8 mouse cellular contexts compared by ENCODE assay signal in genomic region chr19:41830106-41831031, GRCm38 (mm10). TPM values are rescaled to one million over a fixed set of nuclear protein-coding genes. Genes with fewer than 3 reads are reported as not detected.
DNase-seq lines count a peak whose midpoint lies in the region; ATAC-seq and TF ChIP-seq lines count a peak whose summit lies in the region.

No protein-coding gene starts in this region.

- TF ChIP-seq CTCF in CH12.LX (conservative IDR thresholded peaks at IDR 0.05 in 1 of 2, IDR thresholded peaks at IDR 0.05 in 1 of 2; ENCODE audit: low read depth in 2 of 2, low read length in 2 of 2), result no peak
- no peak for TF ChIP-seq CTCF in heart, postnatal 0 days (IDR thresholded peaks at IDR 0.05; ENCODE audit: low read depth)
- peak; percentile 10; the same call in 1 of the 2 replicates for TF ChIP-seq CTCF in lung, embryonic 14.5 days (IDR thresholded peaks at IDR 0.05; ENCODE audit: low read depth)

- under 1% methylated on average over 85 of the region's 112 CpGs for WGBS in heart, postnatal 0 days
- under 1% methylated on average over 107 of the region's 112 CpGs for WGBS in lung, embryonic 14.5 days
- WGBS in neural tube, embryonic 14.5 days, result under 1% methylated on average over 95 of the region's 112 CpGs

- DNase-seq in CH12.LX (ENCODE audit: extremely low read depth), result no peak
- peak; percentile 85 for DNase-seq in adrenal gland, postnatal 14 days
- no peak for DNase-seq in heart, postnatal 0 days (ENCODE audit: low spot score)
- DNase-seq in kidney, postnatal 36 days, result peak; percentile 54 to 75
- DNase-seq in lung, embryonic 14.5 days, result peak; percentile 57
- peak; percentile 90 for DNase-seq in thymus, postnatal 14 days

- TF ChIP-seq POLR2A in CH12.LX (IDR thresholded peaks at IDR 0.05; ENCODE audit: low read depth, low read length), result no peak

- peaks cover 8% of the 10 kb centered on the region for H3K9me3 ChIP-seq in CH12.LX (replicated peaks; ENCODE audit: low read length)
- H3K9me3 ChIP-seq in heart, postnatal 0 days (replicated peaks; ENCODE audit: control insufficient read depth, low read length), result no peaks in the 10 kb centered on the region
- no peaks in the 10 kb centered on the region for H3K9me3 ChIP-seq in lung, embryonic 14.5 days (ENCODE audit: low read depth, low read length)
- H3K9me3 ChIP-seq in neural tube, embryonic 14.5 days (ENCODE audit: control insufficient read depth, low read length), result no peaks in the 10 kb centered on the region

- no peak for TF ChIP-seq RAD21 in CH12.LX (IDR thresholded peaks at IDR 0.05; ENCODE audit: low read depth, low read length)

- dilution Hi-C loops in CH12.LX (cut with MboI; ENCODE audit: extremely low pct_ligation_motif_present, extremely low pct_unique_long_range_greater_than_20kb, low sequenced_read_pairs), result no loop called here

- H3K36me3 ChIP-seq in CH12.LX (replicated peaks in 1 of 2; ENCODE audit: control insufficient read depth in 1 of 2, insufficient read depth in 1 of 2, low read length in 1 of 2), result no peaks in the 10 kb centered on the region
- no peaks in the 10 kb centered on the region for H3K36me3 ChIP-seq in heart, postnatal 0 days (replicated peaks; ENCODE audit: control insufficient read depth, insufficient read depth, low read length)
- H3K36me3 ChIP-seq in lung, embryonic 14.5 days (ENCODE audit: insufficient read depth), result no peaks in the 10 kb centered on the region
- H3K36me3 ChIP-seq in neural tube, embryonic 14.5 days (ENCODE audit: control insufficient read depth, insufficient read depth, low read length), result no peaks in the 10 kb centered on the region

- peaks cover 3 to 8% of the 10 kb centered on the region in 2 experiments; a peak in 2 of 4 replicates for H3K4me1 ChIP-seq in CH12.LX (ENCODE audit: control insufficient read depth in 1 of 2, insufficient read depth in 2 of 2)
- peaks cover 10% of the 10 kb centered on the region; the same call in 1 of the 2 replicates for H3K4me1 ChIP-seq in heart, postnatal 0 days (ENCODE audit: control insufficient read depth, insufficient read depth)
- 0 out of 2 replicates have a peak, but pooled peaks cover 8% of the 10 kb centered on the region for H3K4me1 ChIP-seq in lung, embryonic 14.5 days (ENCODE audit: insufficient read depth)
- peaks cover 23% of the 10 kb centered on the region for H3K4me1 ChIP-seq in neural tube, embryonic 14.5 days (ENCODE audit: control insufficient read depth, insufficient read depth, low read length)

- H3K9ac ChIP-seq in CH12.LX (ENCODE audit: insufficient read depth, low read depth), result peak overlapping the region; percentile 39
- peak overlapping the region; percentile 78 for H3K9ac ChIP-seq in heart, postnatal 0 days (replicated peaks; ENCODE audit: low read depth, low read length)
- peak overlapping the region; percentile 56 for H3K9ac ChIP-seq in lung, embryonic 14.5 days
- peak overlapping the region; percentile 82 for H3K9ac ChIP-seq in neural tube, embryonic 14.5 days (replicated peaks; ENCODE audit: low read depth, low read length)

- no peak for TF ChIP-seq EP300 in CH12.LX (IDR thresholded peaks at IDR 0.05; ENCODE audit: low read length)
- TF ChIP-seq EP300 in heart, postnatal 0 days (IDR thresholded peaks at IDR 0.05; ENCODE audit: low read depth), result no peak

- in situ Hi-C loops in CH12.LX (cut with MboI; ENCODE audit: low pct_ligation_motif_present, low pct_unique_long_range_greater_than_20kb, low sequenced_read_pairs), result no loop called here

- H3K4me3 ChIP-seq in CH12.LX (replicated peaks in 1 of 3; ENCODE audit: low read depth in 2 of 3, low read length in 2 of 3, poor library complexity in 1 of 3), result peak overlapping the region; percentile 59 to 77 (median 63)
- H3K4me3 ChIP-seq in heart, postnatal 0 days (ENCODE audit: low read depth, low read length), result peak overlapping the region; percentile 79
- H3K4me3 ChIP-seq in lung, embryonic 14.5 days (ENCODE audit: low read depth, low read length), result peak overlapping the region; percentile 61
- peak overlapping the region; percentile 68 for H3K4me3 ChIP-seq in neural tube, embryonic 14.5 days (ENCODE audit: low read depth, low read length)

- H3K4me2 ChIP-seq in CH12.LX (ENCODE audit: insufficient read depth, low read depth, poor library complexity, severe bottlenecking), result peak overlapping the region; percentile 76
- H3K4me2 ChIP-seq in heart, postnatal 0 days (ENCODE audit: low read depth, low read length), result peak overlapping the region; percentile 100
- peak overlapping the region; percentile 99 for H3K4me2 ChIP-seq in lung, embryonic 14.5 days
- peak overlapping the region; percentile 94 for H3K4me2 ChIP-seq in neural tube, embryonic 14.5 days (ENCODE audit: low read depth, low read length)

- H3K27me3 ChIP-seq in CH12.LX (replicated peaks), result peaks cover 48% of the 10 kb centered on the region
- peaks cover 15% of the 10 kb centered on the region for H3K27me3 ChIP-seq in heart, postnatal 0 days (ENCODE audit: control insufficient read depth, insufficient read depth, low read length)
- peaks cover 33% of the 10 kb centered on the region for H3K27me3 ChIP-seq in lung, embryonic 14.5 days (ENCODE audit: insufficient read depth, low read length)
- no peaks in the 10 kb centered on the region for H3K27me3 ChIP-seq in neural tube, embryonic 14.5 days (ENCODE audit: control insufficient read depth, insufficient read depth, low read length)

- no peak overlapping the region; the same call in 1 of the 2 replicates for H3K27ac ChIP-seq in CH12.LX (ENCODE audit: insufficient read depth, low read depth)
- H3K27ac ChIP-seq in heart, postnatal 0 days (ENCODE audit: low read depth), result peak overlapping the region; percentile 86
- peak overlapping the region; percentile 46 for H3K27ac ChIP-seq in lung, embryonic 14.5 days (ENCODE audit: low read depth)
- peak overlapping the region; percentile 91 for H3K27ac ChIP-seq in neural tube, embryonic 14.5 days (ENCODE audit: low read depth, low read length)

- peak; percentile 45; the same call in 1 of the 2 replicates for ATAC-seq in erythroid progenitor cell, adult 5-6 weeks (replicated peaks; ENCODE audit: low FRiP score, poor library complexity, severe bottlenecking)
- ATAC-seq in heart, postnatal 0 days (ENCODE audit: insufficient read depth, low read depth), result peak; percentile 68
- ATAC-seq in lung, embryonic 14.5 days (ENCODE audit: insufficient read depth), result peak; percentile 64
- peak; percentile 50 for ATAC-seq in neural tube, embryonic 14.5 days (ENCODE audit: low read depth)

- no peaks in the 10 kb centered on the region for H3K79me2 ChIP-seq in CH12.LX (replicated peaks; ENCODE audit: control insufficient read depth, extremely low read depth, insufficient read depth, poor library complexity, severe bottlenecking)

TF ChIP-seq in CH12.LX, 34 proteins besides CTCF, POLR2A, EP300 and RAD21:
- no peak for TF ChIP-seq TBP (conservative IDR thresholded peaks at IDR 0.05; ENCODE audit: low read depth, low read length)
- TF ChIP-seq MAX (IDR thresholded peaks at IDR 0.05; ENCODE audit: low read length), result 0 out of 2 replicates have a peak, but pooled peaks have one; percentile 1
TF ChIP-seq in CH12.LX: peak in this region for 1.

RNA-seq across cellular contexts. Expression of gene Frat1, which starts 0.6 kb away (rescaled TPM):
- total RNA-seq in CH12.LX (2012; rRNA removed), result 0.80 and 2.0 TPM in 2 replicates
- 0.70 and 0.96 TPM in 2 replicates for total RNA-seq in CH12.LX (2014; rRNA removed)
- 0.64 and 0.94 TPM in 2 replicates for polyA plus RNA-seq in CH12.LX (2012; ENCODE audit: insufficient read length, low read depth)
- 7.5 and 10.7 TPM in 2 replicates for total RNA-seq in adrenal gland, postnatal 14 days (2021)
- total RNA-seq in erythroid progenitor cell, adult 5-6 weeks (2015; ENCODE audit: low replicate concordance), result 3.2 and 3.8 TPM in 2 replicates
- total RNA-seq in erythroid progenitor cell, adult 5-6 weeks (2017; ENCODE audit: low replicate concordance), result 0.26 and 2.6 TPM in 2 replicates
- total RNA-seq in heart, postnatal 0 days (2014; rRNA removed; ENCODE audit: low replicate concordance), result 2.1 and 5.9 TPM in 2 replicates
- polyA plus RNA-seq in heart, postnatal 0 days (2015; fragmentation: Nextera tagmentation; extraction: Ambion mirVana), result 3.4 and 5.2 TPM in 2 replicates
- 4.4 and 4.5 TPM in 2 replicates for polyA plus RNA-seq in lung, embryonic 14.5 days (2014; fragmentation: Nextera tagmentation; extraction: Ambion mirVana)
- polyA plus RNA-seq in neural tube, embryonic 14.5 days (2014; fragmentation: Nextera tagmentation; extraction: Ambion mirVana), result 25.0 and 31.4 TPM in 2 replicates

RNA-seq across cellular contexts. Expression of gene Frat2, which starts 17.6 kb away (rescaled TPM):
- total RNA-seq in CH12.LX (2012; rRNA removed) (0.67 and 1.0 TPM in 2 replicates), CH12.LX (2014; rRNA removed) (0.55 and 0.68 TPM in 2 replicates)
- polyA plus RNA-seq in CH12.LX (2012; ENCODE audit: insufficient read length, low read depth), result 1.2 and 1.3 TPM in 2 replicates
- 5.5 and 6.4 TPM in 2 replicates for total RNA-seq in adrenal gland, postnatal 14 days (2021)
- 5.4 TPM in 2 replicates for total RNA-seq in erythroid progenitor cell, adult 5-6 weeks (2015; ENCODE audit: low replicate concordance)
- total RNA-seq in erythroid progenitor cell, adult 5-6 weeks (2017; ENCODE audit: low replicate concordance), result 2.6 and 3.9 TPM in 2 replicates
- total RNA-seq in heart, postnatal 0 days (2014; rRNA removed; ENCODE audit: low replicate concordance), result 5.6 and 8.7 TPM in 2 replicates
- polyA plus RNA-seq in heart, postnatal 0 days (2015; fragmentation: Nextera tagmentation; extraction: Ambion mirVana), result 1.4 and 1.9 TPM in 2 replicates
- 2.4 and 2.6 TPM in 2 replicates for polyA plus RNA-seq in lung, embryonic 14.5 days (2014; fragmentation: Nextera tagmentation; extraction: Ambion mirVana)
- polyA plus RNA-seq in neural tube, embryonic 14.5 days (2014; fragmentation: Nextera tagmentation; extraction: Ambion mirVana), result 5.4 and 12.0 TPM in 2 replicates

RNA-seq across cellular contexts. Expression of gene Arhgap19, which starts 28.5 kb away (rescaled TPM):
- 20.4 TPM in 2 replicates for total RNA-seq in CH12.LX (2012; rRNA removed)
- total RNA-seq in CH12.LX (2014; rRNA removed), result 36.8 and 37.9 TPM in 2 replicates
- 27.8 and 30.1 TPM in 2 replicates for polyA plus RNA-seq in CH12.LX (2012; ENCODE audit: insufficient read length, low read depth)
- total RNA-seq in adrenal gland, postnatal 14 days (2021), result 7.2 and 7.9 TPM in 2 replicates
- 83.4 and 100 TPM in 2 replicates for total RNA-seq in erythroid progenitor cell, adult 5-6 weeks (2015; ENCODE audit: low replicate concordance)
- 98.9 and 131 TPM in 2 replicates for total RNA-seq in erythroid progenitor cell, adult 5-6 weeks (2017; ENCODE audit: low replicate concordance)
- total RNA-seq in heart, postnatal 0 days (2014; rRNA removed; ENCODE audit: low replicate concordance), result 11.1 and 13.2 TPM in 2 replicates
- polyA plus RNA-seq in heart, postnatal 0 days (2015; fragmentation: Nextera tagmentation; extraction: Ambion mirVana), result 2.4 and 2.7 TPM in 2 replicates
- 39.2 and 40.9 TPM in 2 replicates for polyA plus RNA-seq in lung, embryonic 14.5 days (2014; fragmentation: Nextera tagmentation; extraction: Ambion mirVana)
- polyA plus RNA-seq in neural tube, embryonic 14.5 days (2014; fragmentation: Nextera tagmentation; extraction: Ambion mirVana), result 3.6 and 5.9 TPM in 2 replicates

Comparison
In these comparisons a context has a peak if more than half of its experiments do, and no peak if none do; other contexts are left out.
1. DNase-seq: peak in adrenal gland, postnatal 14 days (single experiment), kidney, postnatal 36 days (2 of 2), lung, embryonic 14.5 days (single experiment) and thymus, postnatal 14 days (single experiment); none in CH12.LX (single experiment) and heart, postnatal 0 days (single experiment).
2. Peak in every context shown above with its lines, with median percentiles within 50 percentile points of each other: H3K4me2 ChIP-seq, H3K4me3 ChIP-seq, H3K9ac ChIP-seq and ATAC-seq.